Mouse (Mus musculus) left cerebral cortex, adult 18-20 months (tissue): ENCODE results near the gene Atp5j2. TPM values are rescaled to one million over a fixed set of nuclear protein-coding genes. Genes with fewer than 3 reads are reported as not detected.

Source experiments
- total RNA-seq, 2 experiments: library from RNA; stranded (reverse); gene quantifications; 2 replicates each; pipeline ENCODE4 v1.2.3; 2021

Atp5j2 gene
- total RNA-seq, 2 experiments from 2014 or later = 223 to 245 TPM

Other genes starting within 250 kb of the Atp5j2 start
- gene Smurf1, start 226.2 kb downstream of the Atp5j2 start, total RNA-seq = 10 to 100 TPM; 37.9 to 38.7 TPM
- not detected for gene Gm4871, start 159.3 kb downstream of the Atp5j2 start, total RNA-seq
- gene 1700018F24Rik, start 149.1 kb downstream of the Atp5j2 start, total RNA-seq = not detected
- gene Arpc1a, start 108.2 kb downstream of the Atp5j2 start, total RNA-seq = 100 to 1,000 TPM; 199 to 210 TPM
- not detected for gene Kpna7, start 108.0 kb downstream of the Atp5j2 start, total RNA-seq
- 10 to 100 TPM; 14.5 to 19.8 TPM for gene Arpc1b, start 77.8 kb downstream of the Atp5j2 start, total RNA-seq
- gene Pdap1, start 51.8 kb downstream of the Atp5j2 start, total RNA-seq = 10 to 100 TPM; 91.3 to 96.3 TPM
- 10 to 100 TPM; 75.7 to 78.8 TPM for gene Bud31, start 51.7 kb downstream of the Atp5j2 start, total RNA-seq
- gene Ptcd1, start 25.0 kb downstream of the Atp5j2 start, total RNA-seq = 10 to 100 TPM; 21.5 to 22.4 TPM
- gene Cpsf4, start 24.8 kb downstream of the Atp5j2 start, total RNA-seq = 10 to 100 TPM; 19.9 to 25.1 TPM
- gene Zkscan14, start 9.8 kb upstream of the Atp5j2 start, total RNA-seq = 10 to 100 TPM; 11.8 to 15.8 TPM
- gene Zkscan5, start 12.5 kb upstream of the Atp5j2 start, total RNA-seq = 1 to 10 TPM; 9.4 to 9.5 TPM
- 10 to 100 TPM; 30.0 to 33.0 TPM for gene Zfp655, start 39.7 kb upstream of the Atp5j2 start, total RNA-seq
- gene Zscan25, start 88.4 kb upstream of the Atp5j2 start, total RNA-seq = 10 to 100 TPM; 19.6 to 22.9 TPM
- gene Cyp3a57, start 153.2 kb upstream of the Atp5j2 start, total RNA-seq = not detected